Mouse (Mus musculus) bone marrow, adult 2 months (tissue): ENCODE measurements at regions not wholly inside any gene's neighbourhood (a gene's known extent, or its start where the extent isn't known, plus 50 kb on each side); places are given as distances from the start of the nearest gene placed in this dataset.

Experiments
- CTCF ChIP-seq: fragments of 200-500 bp; IDR thresholded peaks from 2 replicates; pipeline ENCODE4 v1.5.1; 2011; ENCODE audit warnings: low read length, control low read depth; ENCODE audit not compliant: control insufficient read depth, insufficient read depth
- POLR2A ChIP-seq: fragments of 200-500 bp; IDR thresholded peaks from 2 replicates; pipeline ENCODE4 v1.6.1; 2011; ENCODE audit warnings: low read depth, mild to moderate bottlenecking, control low read depth, low read length, borderline replicate concordance; ENCODE audit not compliant: control insufficient read depth

DNA sequence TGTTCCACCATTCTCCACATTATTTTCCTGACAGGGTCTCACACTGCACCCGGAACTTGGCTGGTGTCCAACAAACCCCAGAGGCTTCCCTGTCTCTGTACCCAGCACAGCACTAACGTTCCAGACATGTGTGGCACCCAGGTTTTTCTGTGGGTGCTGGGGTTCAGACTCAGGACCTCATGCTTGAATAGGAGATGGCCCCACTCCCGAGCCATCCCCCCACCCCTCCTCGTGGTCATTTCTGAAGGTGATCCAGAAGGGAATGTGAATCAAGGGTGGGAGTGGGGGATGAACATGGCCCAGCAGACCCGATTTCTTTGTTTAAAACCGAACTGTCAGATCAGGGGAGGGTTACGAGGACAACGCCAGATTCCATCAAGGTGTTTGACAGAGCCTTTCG lies 245.6 kb downstream of the Tbc1d1 start:
- TF ChIP-seq CTCF (no peak), POLR2A (no peak)
